Mouse (Mus musculus): ENCODE results near the gene Gm10392. TPM values are rescaled to one million over a fixed set of nuclear protein-coding genes. Genes with fewer than 3 reads are reported as not detected.

Gene Gm10392
- total RNA-seq, 2 experiments from 2014 or later, result not detected

DNA sequence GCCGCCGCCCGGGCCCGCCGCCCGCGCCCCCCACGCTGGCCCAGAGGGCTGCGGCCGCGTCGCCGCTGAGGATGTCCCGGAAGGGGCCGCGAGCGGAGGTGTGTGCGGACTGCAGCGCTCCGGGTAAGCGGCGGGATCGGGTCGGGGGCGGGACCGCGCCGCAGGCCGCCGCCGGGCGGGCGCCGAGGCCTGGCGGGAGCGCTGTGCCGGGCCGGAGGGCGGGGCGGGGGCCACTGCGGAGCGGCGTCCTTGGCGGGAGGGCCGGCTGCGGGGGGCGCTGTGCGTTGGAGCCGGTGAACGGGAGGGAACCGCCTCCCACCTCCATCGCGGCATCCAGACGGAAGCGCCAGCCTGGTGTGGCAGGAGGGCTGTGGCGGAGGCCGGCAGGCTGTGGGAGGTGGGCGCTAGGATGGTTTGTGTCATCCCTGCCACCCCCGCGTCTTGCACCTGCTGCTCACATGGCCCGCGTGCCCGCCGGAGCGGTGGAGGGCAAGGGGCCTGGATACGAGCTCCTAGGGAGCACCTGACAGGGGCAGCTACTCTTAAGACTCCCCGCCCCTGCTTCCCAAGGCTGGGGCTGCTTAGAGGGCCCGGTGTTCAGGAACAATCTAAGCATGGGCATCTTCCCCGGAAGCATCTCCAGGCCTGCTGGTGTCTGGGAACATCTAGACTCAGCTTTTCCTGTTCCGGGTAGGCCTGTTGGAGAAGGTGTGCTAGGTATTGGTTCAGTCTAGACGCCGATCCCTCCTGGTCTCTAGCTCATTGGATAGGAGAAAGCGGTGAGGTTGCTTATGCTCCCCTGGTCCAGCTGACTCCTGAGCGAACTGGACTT is 25.3 kb downstream of the Gm10392 start, which contains the start of gene Git1:
Gene Git1 (plus strand): TSS at position 51 of the 832 bp plus-strand sequence.
- DNase-seq, result peak; percentile 53 to 62
- intact Hi-C loops (cut with DNase I), result loop anchor here (10.0 kb wide), 1 partner anchor 301 kb away; no protein-coding TSS in a partner anchor

DNA sequence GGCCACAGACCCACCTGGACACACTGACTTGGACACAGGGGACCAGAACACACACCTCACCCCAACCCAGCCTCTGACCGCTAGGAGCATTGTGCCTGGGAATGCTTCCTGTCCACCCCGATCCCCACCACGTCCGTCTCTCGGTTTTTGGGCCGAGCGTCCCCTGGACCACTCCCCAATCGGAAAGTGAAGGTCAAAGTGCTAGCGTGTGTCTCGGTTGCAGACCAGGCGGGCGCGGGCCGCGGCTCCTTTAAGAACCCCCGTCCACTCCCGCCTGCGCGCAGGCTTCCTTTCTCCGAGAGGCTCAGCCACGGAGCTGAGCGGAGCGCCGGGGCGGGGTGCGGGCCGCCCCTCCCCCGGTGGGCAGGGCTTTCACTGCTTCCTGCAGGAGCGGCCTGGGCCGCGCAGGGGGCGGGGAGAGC is 26.1 kb downstream of the Gm10392 start:
- peak; percentile 94 to 95 for DNase-seq
- intact Hi-C loops (cut with DNase I), result loop anchor here (10.0 kb wide), 1 partner anchor 302 kb away; no protein-coding TSS in a partner anchor

DNA sequence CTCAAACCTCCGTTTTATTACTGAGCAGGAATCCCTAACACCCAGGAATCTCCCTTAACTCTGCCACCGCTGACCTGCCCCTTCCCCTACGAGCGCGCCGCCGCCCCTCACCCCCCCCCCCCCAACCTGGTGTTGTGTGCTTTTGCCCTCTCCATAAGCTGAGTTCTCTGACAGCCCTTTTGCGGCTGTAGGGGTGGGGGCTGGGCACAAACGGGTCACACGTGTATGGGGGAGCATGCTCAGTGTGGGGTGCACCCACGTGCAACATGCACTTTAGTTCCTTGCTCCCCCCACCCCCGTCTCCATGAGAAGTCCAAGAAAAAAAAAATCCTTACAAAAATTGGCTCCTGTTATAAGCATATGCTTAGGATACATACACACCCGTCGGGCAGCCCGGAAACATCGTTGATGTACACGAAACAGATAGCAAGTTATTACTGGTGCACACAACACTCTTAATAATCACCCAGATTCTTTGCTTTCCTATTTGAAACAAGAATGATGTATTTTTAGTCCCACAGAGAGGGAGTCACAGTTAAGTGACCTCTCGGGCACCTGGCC is 26.6 kb downstream of the Gm10392 start:
- no peak for DNase-seq

DNA sequence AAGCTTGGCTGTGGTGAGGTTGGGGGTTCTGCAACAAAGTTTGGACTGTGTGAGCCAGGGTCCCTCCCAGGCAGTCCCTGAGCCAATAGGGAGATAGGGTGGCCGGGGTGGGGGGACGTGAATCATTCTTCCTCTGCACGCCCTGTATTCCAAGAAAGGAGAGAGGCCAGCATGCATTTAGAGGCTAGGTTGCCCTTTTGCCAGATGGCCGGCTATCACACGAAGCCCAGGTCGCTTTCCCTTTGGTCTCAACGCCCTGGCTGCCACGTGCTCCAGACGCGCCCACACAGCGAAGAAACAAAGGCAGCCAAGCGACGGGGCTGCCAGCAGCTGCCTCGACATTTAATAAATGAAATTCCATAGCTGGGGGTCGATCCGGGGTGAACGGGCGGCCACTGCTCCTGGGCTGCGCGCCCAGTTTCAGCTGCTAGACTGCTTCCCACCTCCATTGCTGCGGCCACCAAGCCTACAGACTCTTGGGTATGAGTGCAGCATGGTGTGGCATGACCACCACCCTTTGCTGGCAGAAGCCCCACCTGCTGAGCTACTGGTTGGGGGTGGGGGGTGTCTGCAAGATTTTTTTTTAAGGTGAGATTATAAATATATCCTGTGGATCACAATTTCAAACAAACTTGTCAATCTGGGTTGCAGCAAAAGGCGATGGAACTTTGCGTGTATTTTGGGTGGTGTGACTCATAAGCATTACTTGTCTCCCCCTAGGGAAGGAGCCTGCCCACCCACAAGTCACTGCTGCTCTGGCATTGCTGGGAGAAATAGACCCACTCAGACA is 27.3 kb downstream of the Gm10392 start:
- intact Hi-C loops (cut with DNase I), result loop anchor here (1.0 to 10.0 kb wide), 3 partner anchors 10 to 303 kb away; no protein-coding TSS in a partner anchor
- DNase-seq, result peak; percentile 84 to 87

More for the DNA sequence above, 26.6 kb downstream of the Gm10392 start:
- intact Hi-C loops (cut with DNase I), result loop anchor here (10.0 kb wide), 1 partner anchor 302 kb away; no protein-coding TSS in a partner anchor

DNA sequence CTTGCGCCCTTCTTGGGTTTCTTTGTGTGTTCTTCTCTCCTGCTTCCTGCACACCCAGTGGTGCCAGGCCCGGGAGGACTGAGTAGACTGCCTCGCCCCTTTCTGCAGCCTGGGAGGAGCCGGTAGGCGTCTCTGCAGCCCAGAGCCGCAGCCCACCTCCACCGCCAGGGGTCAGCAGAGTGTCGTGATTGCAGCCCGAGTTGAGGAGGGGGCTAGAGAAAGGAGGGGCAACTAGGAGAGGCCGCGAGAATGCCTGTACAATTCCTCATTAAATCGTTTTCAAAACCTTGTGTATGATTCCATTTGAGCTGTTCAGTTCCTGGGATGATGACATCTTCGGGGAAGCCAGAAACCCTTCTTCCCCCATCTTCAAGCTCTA is 27.9 kb downstream of the Gm10392 start:
- intact Hi-C loops (cut with DNase I), result loop anchor here (1.0 to 10.0 kb wide), 3 partner anchors 10 to 304 kb away; no protein-coding TSS in a partner anchor
- peak; percentile 94 to 95 for DNase-seq

DNA sequence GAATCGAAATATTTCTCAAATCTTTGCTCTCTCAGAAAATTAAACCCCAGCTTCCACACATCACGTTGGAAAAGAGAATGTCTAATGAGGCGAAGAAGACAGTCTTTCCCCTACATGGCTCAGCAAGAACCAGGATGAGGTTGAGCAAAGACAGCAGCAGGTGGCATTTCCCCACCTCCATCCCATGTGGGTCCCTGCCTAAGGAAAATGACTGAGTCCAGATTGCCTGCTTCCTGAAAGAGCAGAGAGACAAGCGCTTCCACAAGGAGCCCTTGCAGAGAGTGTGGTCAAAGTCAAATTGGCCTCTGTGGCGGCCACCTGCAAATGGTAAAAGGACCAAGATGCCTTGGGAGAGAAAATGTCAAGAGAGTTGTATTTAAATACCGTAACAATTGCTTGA is 28.5 kb downstream of the Gm10392 start:
- DNase-seq, result no peak
- intact Hi-C loops (cut with DNase I), result loop anchor here (10.0 kb wide), 1 partner anchor 304 kb away; no protein-coding TSS in a partner anchor

DNA sequence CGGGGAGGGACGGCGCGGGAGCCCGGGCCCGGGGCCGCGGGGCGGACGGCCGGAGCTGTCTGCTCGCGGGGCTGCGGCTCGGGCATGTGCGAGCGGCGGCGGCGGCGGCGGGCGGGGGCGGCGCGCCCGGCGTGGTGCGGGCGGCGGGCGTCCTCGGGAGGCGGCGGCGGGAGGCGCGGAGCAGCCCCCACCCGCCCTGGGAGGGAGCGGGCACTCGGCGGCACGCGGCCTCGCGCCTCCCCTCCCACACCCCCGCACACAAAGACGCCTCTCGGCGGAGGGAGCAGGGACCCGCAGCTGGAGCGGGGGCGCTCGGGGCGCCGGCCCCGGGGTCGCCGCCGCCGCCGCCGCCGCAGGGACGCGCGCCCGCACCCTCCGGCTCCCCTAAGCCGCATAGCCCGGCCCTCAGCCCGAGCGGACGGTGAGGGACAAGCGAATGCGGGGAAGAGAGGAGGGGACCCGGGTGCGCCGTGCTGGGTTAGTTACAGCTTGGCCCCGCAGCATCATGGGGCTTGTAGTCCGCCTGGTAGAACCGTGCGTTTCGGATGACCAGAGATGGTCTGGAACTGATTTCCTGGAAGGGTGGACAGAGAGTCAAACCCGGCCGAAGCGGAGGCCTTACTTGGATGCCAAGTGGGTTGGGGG is 29.3 kb downstream of the Gm10392 start, which contains the start of gene Ankrd13b:
Gene Ankrd13b (minus strand): TSS at position 88 of the 645 bp plus-strand sequence.
- DNase-seq, result peak; percentile 79 to 83
- intact Hi-C loops (cut with DNase I), result loop anchor here (10.0 kb wide), 1 partner anchor 305 kb away; no protein-coding TSS in a partner anchor

DNA sequence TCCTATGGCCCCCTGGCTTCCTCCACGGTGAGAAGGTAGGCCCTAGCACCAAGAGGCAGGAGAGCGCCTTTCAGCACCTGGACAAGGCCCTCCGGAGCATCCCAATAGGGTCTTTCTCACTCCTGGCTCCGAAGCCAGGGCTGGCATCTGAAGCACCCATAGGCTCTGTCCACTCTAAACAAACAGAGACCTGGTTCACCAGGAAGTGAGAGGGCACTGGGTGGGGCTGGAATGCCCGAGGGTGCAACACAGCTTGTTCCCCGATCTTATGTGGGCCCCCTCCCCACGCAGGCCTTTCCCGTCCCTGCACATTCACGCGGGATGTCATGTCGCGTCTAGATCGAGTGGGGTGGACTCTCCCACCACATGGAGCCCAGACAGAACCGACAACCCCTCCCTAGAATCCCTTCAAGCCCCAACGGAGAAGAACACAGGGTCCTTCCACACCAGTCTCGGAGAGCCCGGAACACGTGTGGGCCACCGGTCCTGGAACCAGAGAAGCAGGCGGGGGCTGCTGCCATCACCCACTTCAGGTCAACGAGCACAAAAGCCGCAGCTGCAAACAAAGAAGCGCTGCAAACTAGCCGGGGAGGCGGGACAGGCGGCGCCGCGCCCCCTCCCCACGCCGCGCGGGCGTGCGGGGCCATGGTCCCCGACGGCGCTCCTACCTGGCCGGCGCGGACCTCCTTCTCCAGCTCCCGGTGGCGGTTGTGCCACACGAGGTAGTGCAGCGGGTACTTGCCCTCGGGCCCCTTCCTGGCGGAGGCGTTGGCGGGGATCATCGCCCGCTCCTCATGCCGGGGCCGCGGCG is 30.0 kb downstream of the Gm10392 start:
- intact Hi-C loops (cut with DNase I), result no loop called here
- DNase-seq, result no peak

DNA sequence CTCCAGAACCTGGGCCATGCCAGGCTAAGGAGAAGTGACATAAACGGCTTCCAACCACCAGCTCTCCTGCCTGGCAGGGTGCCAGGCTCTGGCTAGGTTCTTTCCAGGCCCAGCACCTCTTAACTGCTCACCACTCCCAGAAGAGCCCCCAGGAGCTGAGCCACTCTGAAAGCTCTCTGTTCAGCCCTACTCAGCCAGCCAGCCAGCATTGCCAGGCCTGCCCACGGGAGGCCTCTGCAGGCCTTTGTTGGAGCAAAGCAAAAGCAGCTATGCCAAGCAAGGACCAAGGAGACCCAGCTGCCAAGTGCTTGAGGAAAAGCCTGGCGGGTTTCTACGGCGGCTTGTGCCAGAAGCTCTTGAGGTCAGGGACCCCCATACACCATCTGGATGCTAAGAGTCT is 32.2 kb downstream of the Gm10392 start:
- DNase-seq, result no peak
- intact Hi-C loops (cut with DNase I), result loop anchor here (2.0 kb wide), 1 partner anchor 22 kb away; no protein-coding TSS in a partner anchor

DNA sequence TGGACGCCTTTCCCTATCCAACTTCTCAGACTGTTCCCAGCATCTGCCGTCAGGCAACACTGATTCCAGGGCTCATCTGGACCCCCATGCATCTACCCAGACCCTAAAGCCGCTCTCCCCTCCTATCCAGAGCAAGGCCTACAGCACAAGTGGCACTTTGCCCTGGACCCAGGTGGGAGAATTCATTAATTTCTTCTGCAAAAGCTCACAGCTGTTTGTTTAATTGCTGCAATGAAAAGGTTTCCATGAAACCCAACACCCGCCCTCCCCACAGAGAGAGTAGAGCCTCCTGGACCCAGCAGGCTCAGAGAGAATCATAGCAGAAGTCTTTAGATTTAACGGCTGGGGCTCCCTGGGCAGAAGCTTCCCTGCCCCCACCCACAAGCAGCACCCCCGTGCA is 33.8 kb downstream of the Gm10392 start:
- intact Hi-C loops (cut with DNase I), result no loop called here
- DNase-seq, result no peak

DNA sequence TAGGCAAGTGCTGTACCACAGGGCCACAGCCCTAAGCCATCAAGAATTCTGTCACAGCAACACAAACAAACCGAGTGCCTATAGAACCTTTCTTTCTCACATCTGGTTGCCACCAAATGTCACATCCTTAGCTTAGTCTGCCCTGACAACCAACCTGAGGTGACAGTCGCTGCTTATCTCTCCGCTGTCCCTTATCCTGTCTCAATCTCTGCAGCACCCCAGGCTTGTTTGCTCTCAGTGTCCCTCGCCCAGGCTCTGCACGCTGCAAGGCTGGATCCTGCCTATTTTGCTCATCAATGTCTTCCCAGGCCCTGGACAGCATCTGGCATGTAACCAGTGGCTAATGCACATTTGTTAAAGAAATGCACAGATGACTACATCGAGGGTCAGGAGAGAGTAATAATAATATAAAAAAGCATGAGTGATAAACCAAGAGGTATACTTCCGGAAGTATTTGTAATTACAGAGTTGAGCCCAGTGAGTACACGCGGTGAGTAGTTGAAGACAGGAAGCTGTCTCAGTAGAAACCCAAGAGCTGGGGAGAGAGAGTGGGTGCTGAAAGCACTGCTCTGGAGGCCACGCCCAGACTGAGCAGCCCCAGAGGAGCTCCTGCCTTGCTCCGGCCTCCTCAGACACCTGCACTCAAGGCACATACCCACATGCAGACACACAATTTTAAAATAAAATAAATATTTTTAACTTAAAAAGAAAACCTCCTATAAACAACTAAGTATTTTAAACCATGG is 35.3 kb downstream of the Gm10392 start:
- intact Hi-C loops (cut with DNase I), result no loop called here
- DNase-seq, result no peak

DNA sequence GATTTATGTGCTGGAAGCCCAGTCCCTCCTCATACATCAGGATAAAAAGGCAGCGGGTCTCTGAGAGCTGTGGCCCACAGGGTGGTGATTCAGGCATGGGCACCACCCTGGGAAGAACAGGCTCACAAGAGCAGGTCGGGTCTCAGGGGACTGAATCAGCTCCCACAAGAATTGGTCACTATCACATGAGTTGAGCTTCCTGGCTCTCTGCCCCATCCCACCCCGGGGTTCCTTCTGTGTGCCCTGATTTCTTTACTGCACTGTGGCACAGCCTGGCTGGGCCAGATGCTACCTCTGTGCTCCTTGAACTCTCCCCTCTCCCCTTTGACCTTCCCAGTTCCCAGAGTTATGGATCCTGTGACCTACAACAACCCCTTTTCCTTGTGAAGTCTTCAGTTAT is 36.0 kb downstream of the Gm10392 start:
- DNase-seq, result no peak
- intact Hi-C loops (cut with DNase I), result no loop called here

DNA sequence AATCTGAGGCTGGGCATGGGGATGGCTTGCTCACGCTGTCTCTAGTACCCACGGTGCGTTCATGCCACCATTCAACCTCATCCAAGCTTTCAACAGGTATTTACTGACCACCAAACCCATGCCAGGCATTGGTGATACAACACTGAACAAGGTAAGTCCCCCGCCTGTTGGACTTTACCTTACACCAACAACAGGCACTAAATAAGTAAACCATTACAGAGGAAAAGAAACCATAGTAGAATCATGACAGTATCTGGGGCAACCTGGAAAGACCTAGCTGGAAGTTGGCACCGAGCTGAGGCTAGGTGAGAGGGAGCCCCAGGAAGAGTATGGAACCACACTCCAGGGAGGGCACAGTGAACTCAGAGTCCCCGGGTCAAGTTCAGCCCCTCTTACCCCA is 42.1 kb downstream of the Gm10392 start:
- DNase-seq, result no peak
- intact Hi-C loops (cut with DNase I), result no loop called here

DNA sequence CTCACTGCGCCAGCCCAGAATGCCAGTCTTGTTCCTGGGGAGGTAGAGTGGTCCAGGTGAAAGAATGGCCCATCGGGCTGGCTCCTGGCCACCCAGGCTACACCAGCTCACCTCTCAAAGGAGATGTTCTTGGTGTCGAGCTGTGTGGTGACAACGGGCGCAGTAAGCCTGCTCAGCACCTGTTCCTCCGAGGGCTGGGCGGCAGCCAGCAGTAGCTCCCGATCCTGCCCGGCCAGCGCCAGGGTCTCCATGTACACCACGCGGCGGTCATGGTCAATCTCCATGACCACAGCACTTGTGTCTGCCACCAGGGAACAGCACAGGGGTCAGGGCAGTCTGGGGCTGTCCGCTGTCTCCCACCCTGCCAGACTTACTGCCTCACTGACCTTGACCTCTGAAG is 42.8 kb downstream of the Gm10392 start:
- intact Hi-C loops (cut with DNase I), result no loop called here
- DNase-seq, result no peak

DNA sequence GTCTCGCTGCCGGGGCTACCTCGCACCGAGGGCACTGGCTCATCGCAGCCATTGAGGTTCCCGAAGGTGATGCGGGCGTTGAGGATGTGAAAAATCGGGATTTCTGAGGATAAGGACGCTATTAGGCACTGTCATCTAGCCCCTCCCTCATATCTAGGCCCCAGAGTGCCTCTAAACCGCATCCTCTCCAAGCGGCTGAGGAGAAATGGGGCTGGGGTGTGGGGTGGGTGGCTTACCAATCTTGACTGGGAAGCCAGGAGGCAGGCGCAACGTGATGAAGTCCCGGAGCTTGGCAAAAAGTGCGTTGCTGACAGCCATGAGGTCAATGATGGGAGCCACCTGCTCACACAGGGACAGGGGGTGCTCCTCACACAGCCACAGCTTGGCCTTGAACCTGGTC is 46.2 kb downstream of the Gm10392 start:
- DNase-seq, result no peak
- intact Hi-C loops (cut with DNase I), result no loop called here

DNA sequence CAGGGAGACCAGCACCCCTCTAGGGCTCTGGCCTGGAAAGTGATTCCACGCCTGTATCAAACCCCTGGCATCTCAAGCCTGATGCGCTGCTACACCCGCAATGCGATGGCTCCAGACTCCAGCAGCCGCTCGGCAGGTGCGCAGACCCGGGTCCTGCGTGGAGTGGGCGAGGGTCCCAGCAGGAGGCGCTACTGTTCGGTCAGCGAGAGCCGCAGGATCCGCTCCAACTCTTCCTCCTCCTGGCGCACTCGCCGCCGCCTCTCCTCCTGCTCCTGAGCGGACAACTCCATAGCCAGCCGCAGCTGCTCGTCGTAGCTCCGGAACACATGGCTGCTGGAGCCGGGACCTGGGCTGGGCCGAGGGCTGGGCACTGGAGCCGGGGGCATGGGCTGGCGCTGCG is 47.6 kb downstream of the Gm10392 start:
- intact Hi-C loops (cut with DNase I), result no loop called here

DNA sequence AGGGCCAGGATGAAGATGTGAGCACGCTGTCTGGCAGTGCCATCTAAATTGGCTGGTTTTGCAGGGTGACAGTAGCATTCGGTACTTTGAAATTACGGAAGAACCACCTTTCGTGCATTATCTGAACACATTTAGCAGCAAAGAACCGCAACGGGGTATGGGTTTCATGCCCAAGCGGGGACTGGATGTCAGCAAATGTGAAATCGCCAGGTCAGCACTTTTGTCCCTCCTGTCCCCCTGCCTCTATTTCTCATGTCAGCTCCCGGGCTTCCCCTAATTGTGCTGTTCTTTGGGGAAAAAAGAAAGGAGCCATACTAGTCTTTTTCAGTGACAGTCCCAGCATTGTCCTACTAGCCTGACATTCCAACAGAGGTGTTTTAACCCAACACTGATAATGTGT is 50.6 kb downstream of the Gm10392 start:
- no peak for DNase-seq
- intact Hi-C loops (cut with DNase I), result loop anchor here (5.0 kb wide), 2 partner anchors 151 to 251 kb away; partner anchors contain the start of gene Ssh2

More for the DNA sequence above, 47.6 kb downstream of the Gm10392 start:
- no peak for DNase-seq

DNA sequence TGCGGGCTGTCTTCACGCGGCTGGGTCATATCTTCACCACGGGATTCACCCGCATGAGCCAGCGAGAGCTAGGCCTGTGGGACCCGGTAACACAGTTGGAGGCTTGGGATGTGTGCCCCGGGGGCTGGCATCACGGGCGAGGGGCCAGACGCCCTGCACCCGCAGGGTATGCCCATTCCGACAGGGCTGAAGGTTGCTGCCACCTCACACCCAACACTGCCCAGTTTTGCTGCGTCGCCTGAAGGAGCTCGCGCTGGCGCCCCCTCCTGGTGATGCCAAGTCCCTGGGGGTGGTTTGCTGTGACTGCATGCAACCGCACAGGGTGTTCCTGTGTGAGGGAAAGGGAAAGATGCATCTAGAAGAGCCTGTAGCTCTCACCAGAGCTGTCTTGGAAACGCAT is 51.2 kb downstream of the Gm10392 start:
- DNase-seq, result peak; percentile 81 to 87
- intact Hi-C loops (cut with DNase I), result loop anchor here (2.0 to 5.0 kb wide), 3 partner anchors 150 to 250 kb away; partner anchors contain the start of gene Ssh2
